9 mouse cellular contexts compared by ENCODE assay signal in the genomic region with DNA sequence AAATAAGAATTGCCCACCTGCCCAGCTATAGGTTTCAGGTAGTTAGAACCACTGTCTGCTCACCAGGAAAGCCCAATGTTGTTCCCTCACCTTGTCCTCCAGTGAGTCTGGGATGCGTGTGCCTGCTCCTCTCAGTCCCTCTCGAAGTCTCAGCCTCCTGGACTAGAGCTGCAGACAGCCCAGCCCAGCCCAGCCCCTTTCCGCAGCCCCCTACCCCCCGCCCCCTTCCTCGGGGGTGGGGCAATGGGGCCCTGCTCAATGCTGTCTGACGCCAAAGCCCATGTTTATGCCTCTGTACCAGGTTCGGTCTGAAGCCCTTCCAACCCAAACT. TPM values are rescaled to one million over a fixed set of nuclear protein-coding genes. Genes with fewer than 3 reads are reported as not detected.
A peak's percentile ranks its signal among the peaks of the same experiment; 100 is the strongest.
DNase-seq lines count a peak whose midpoint lies in the region; ATAC-seq and TF ChIP-seq lines count a peak whose summit lies in the region.
"Had no signal": no experiment of that assay in that cellular context is flagged by ENCODE, and none has a peak within 500 bp of the region (broad histone marks: within the 10 kb centered on the region; RNA-seq: fewer than 3 reads in every experiment).

TSS of gene Maged2 (minus strand) at position 207 of the 331 bp plus-strand sequence.

- H3K4me2 ChIP-seq in embryonic facial prominence, embryonic 14.5 days (ENCODE audit: low read depth, low read length) = peak within 1 kb of the TSS; percentile 60
- peak within 1 kb of the TSS; percentile 52 for H3K4me2 ChIP-seq in heart, embryonic 16.5 days (ENCODE audit: low read depth, low read length)
- H3K4me2 ChIP-seq in midbrain, postnatal 0 days (ENCODE audit: low read depth, low read length, poor library complexity, severe bottlenecking) = peak within 1 kb of the TSS; percentile 49

- no peaks in the 10 kb centered on the region for H3K4me1 ChIP-seq in ES-E14 (ENCODE audit: control insufficient read depth in 2 of 2, insufficient read depth in 2 of 2, low read length in 2 of 2, poor library complexity in 1 of 2)
- peaks cover 5% of the 10 kb centered on the region; the same call in 1 of the 2 replicates for H3K4me1 ChIP-seq in embryonic facial prominence, embryonic 14.5 days (ENCODE audit: control insufficient read depth, insufficient read depth, low read length)
- peaks cover 2% of the 10 kb centered on the region for H3K4me1 ChIP-seq in heart, embryonic 16.5 days (ENCODE audit: control insufficient read depth, insufficient read depth, low read length)
- no peaks in the 10 kb centered on the region for H3K4me1 ChIP-seq in midbrain, postnatal 0 days (ENCODE audit: insufficient read depth, low read length)

- in situ Hi-C loops in ES-E14 (cut with MboI; ENCODE audit: low sequenced_read_pairs in 2 of 2, unreplicated experiment in 2 of 2) = no loop called here

- H3K36me3 ChIP-seq in ES-E14 (ENCODE audit: control insufficient read depth, insufficient read depth, low read length, poor library complexity, severe bottlenecking) = no peaks in the 10 kb centered on the region
- H3K36me3 ChIP-seq in embryonic facial prominence, embryonic 14.5 days (ENCODE audit: control insufficient read depth, insufficient read depth, low read length) = peaks cover 30% of the 10 kb centered on the region
- H3K36me3 ChIP-seq in heart, embryonic 16.5 days (ENCODE audit: control insufficient read depth, insufficient read depth) = peaks cover 12% of the 10 kb centered on the region
- peaks cover 13% of the 10 kb centered on the region for H3K36me3 ChIP-seq in midbrain, postnatal 0 days (ENCODE audit: insufficient read depth, low read length)
- H3K36me3 ChIP-seq: G1E had no signal

- no peak for DNase-seq in frontal cortex, postnatal 10 days (ENCODE audit: low spot score in 2 of 2)
- no peak for DNase-seq in ES-E14 (ENCODE audit: low read depth, low spot score)
- peak; percentile 67 for DNase-seq in embryonic facial prominence, embryonic 14.5 days (ENCODE audit: low spot score)
- no peak for DNase-seq in left cerebral cortex, postnatal 14 days (ENCODE audit: low spot score in 2 of 2)
- peak; percentile 38 for DNase-seq in midbrain, postnatal 0 days (ENCODE audit: low spot score)
- no peak for DNase-seq in B cell, adult 2 months

- H3K4me3 ChIP-seq in ES-E14 (ENCODE audit: insufficient read depth in 1 of 2, low read depth in 1 of 2, low read length in 2 of 2, poor library complexity in 1 of 2, severe bottlenecking in 1 of 2) = peak within 1 kb of the TSS; percentile 74 to 91
- peak within 1 kb of the TSS; percentile 50 for H3K4me3 ChIP-seq in embryonic facial prominence, embryonic 14.5 days (ENCODE audit: low read depth, low read length)
- peak within 1 kb of the TSS; percentile 72 for H3K4me3 ChIP-seq in heart, embryonic 16.5 days (ENCODE audit: low read length)
- peak within 1 kb of the TSS; percentile 42 for H3K4me3 ChIP-seq in midbrain, postnatal 0 days (ENCODE audit: low read depth, low read length)

- H3K27ac ChIP-seq in ES-E14 (ENCODE audit: insufficient read depth, low read depth, low read length, poor library complexity, severe bottlenecking) = 0 out of 2 replicates have a peak within 1 kb of the TSS, but pooled peaks have one; percentile 18
- peak within 1 kb of the TSS; percentile 87 for H3K27ac ChIP-seq in embryonic facial prominence, embryonic 14.5 days (replicated peaks; ENCODE audit: low read depth, low read length)
- H3K27ac ChIP-seq in heart, embryonic 16.5 days (ENCODE audit: low read length) = peak within 1 kb of the TSS; percentile 87
- H3K27ac ChIP-seq in midbrain, postnatal 0 days (ENCODE audit: low read depth, low read length) = peak within 1 kb of the TSS; percentile 80

- no peaks in the 10 kb centered on the region for H3K9me3 ChIP-seq in ES-E14 (ENCODE audit: control insufficient read depth, insufficient read depth, low read depth, low read length)
- no peaks in the 10 kb centered on the region for H3K9me3 ChIP-seq in embryonic facial prominence, embryonic 14.5 days (ENCODE audit: control insufficient read depth, low read length)
- no peaks in the 10 kb centered on the region for H3K9me3 ChIP-seq in heart, embryonic 16.5 days (replicated peaks; ENCODE audit: control insufficient read depth, low read length)
- no peaks in the 10 kb centered on the region for H3K9me3 ChIP-seq in midbrain, postnatal 0 days (ENCODE audit: low read length)
- H3K9me3 ChIP-seq: G1E had no signal

- 22% methylated on average over 7 of the region's 7 CpGs for WGBS in embryonic facial prominence, embryonic 14.5 days
- WGBS in heart, embryonic 16.5 days = 22% methylated on average over 7 of the region's 7 CpGs
- 20% methylated on average over 7 of the region's 7 CpGs for WGBS in midbrain, postnatal 0 days

- intact Hi-C loops in left cerebral cortex, postnatal 14 days (cut with DNase I) = no loop called here

- peak within 1 kb of the TSS; percentile 64 for H3K9ac ChIP-seq in ES-E14 (ENCODE audit: insufficient read depth, low read depth, low read length, poor library complexity, severe bottlenecking)
- H3K9ac ChIP-seq in embryonic facial prominence, embryonic 14.5 days (ENCODE audit: low read depth, low read length) = peak within 1 kb of the TSS; percentile 69
- H3K9ac ChIP-seq in heart, embryonic 16.5 days (ENCODE audit: low read length) = peak within 1 kb of the TSS; percentile 76
- H3K9ac ChIP-seq in midbrain, postnatal 0 days (replicated peaks; ENCODE audit: low read length, poor library complexity, severe bottlenecking) = peak within 1 kb of the TSS; percentile 57

- peak; percentile 14; the same call in 1 of the 2 replicates for ATAC-seq in frontal cortex, adult (ENCODE audit: low TSS enrichment)
- peak; percentile 68 for ATAC-seq in embryonic facial prominence, embryonic 14.5 days (ENCODE audit: low read depth)
- no peak for ATAC-seq in heart, embryonic 16.5 days (replicated peaks; ENCODE audit: extremely low read depth, insufficient read depth, low FRiP score)
- ATAC-seq in midbrain, postnatal 0 days (ENCODE audit: low FRiP score) = peak; percentile 34; the same call in 1 of the 2 replicates

- no peaks in the 10 kb centered on the region for H3K27me3 ChIP-seq in embryonic facial prominence, embryonic 14.5 days (replicated peaks; ENCODE audit: control insufficient read depth, insufficient read depth, low read length)
- no peaks in the 10 kb centered on the region for H3K27me3 ChIP-seq in heart, embryonic 16.5 days (ENCODE audit: control insufficient read depth, insufficient read depth, low read length)
- H3K27me3 ChIP-seq in midbrain, postnatal 0 days (ENCODE audit: insufficient read depth, low read length) = no peaks in the 10 kb centered on the region

- no peak for TF ChIP-seq CTCF in midbrain, postnatal 0 days (IDR thresholded peaks at IDR 0.05)

TF ChIP-seq in ES-E14, 5 proteins besides CTCF, POLR2A, EP300 and RAD21:
- TF ChIP-seq ZC3H11A (IDR thresholded peaks at IDR 0.05; ENCODE audit: borderline replicate concordance, low read depth, low read length) (no peak), ZNF384 (IDR thresholded peaks at IDR 0.05; ENCODE audit: low read depth, low read length) (no peak), CHD2 (IDR thresholded peaks at IDR 0.05; ENCODE audit: low read depth, low read length) (no peak), MAFK (IDR thresholded peaks at IDR 0.05; ENCODE audit: insufficient read depth, low read depth, low read length) (no peak), HCFC1 (IDR thresholded peaks at IDR 0.05; ENCODE audit: borderline replicate concordance, insufficient read depth, low read length) (no peak)

RNA-seq across cellular contexts. Expression of gene Maged2, which starts in this region (rescaled TPM):
- total RNA-seq in ES-E14 (2012; rRNA removed) = 40.5 and 49.6 TPM in 2 replicates
- polyA plus RNA-seq in embryonic facial prominence, embryonic 14.5 days (2014; fragmentation: Nextera tagmentation; extraction: Ambion mirVana) = 964 and 1,045 TPM in 2 replicates
- polyA plus RNA-seq in heart, embryonic 16.5 days (2015; fragmentation: Nextera tagmentation; extraction: Ambion mirVana) = 507 and 525 TPM in 2 replicates
- 10 to 100 TPM; 52.2 to 54.6 TPM for total RNA-seq in left cerebral cortex, postnatal 14 days (2021)
- total RNA-seq in midbrain, postnatal 0 days (2014; rRNA removed) = 357 and 385 TPM in 2 replicates
- 565 and 594 TPM in 2 replicates for polyA plus RNA-seq in midbrain, postnatal 0 days (2015; fragmentation: Nextera tagmentation; extraction: Ambion mirVana)

Comparison
In these comparisons a context has a peak if more than half of its experiments do, and no peak if none do; other contexts are left out.
1. DNase-seq: peak in embryonic facial prominence, embryonic 14.5 days (single experiment) and midbrain, postnatal 0 days (single experiment); none in frontal cortex, postnatal 10 days (0 of 2), ES-E14 (single experiment), left cerebral cortex, postnatal 14 days (0 of 2) and B cell, adult 2 months (0 of 2).
2. H3K27ac ChIP-seq: peak in every context shown above with its lines; median percentile 87 in embryonic facial prominence, embryonic 14.5 days; 87 in heart, embryonic 16.5 days; 80 in midbrain, postnatal 0 days; 18 in ES-E14.
3. Peak in every context shown above with its lines, with median percentiles within 50 percentile points of each other: H3K4me3 ChIP-seq, H3K9ac ChIP-seq and H3K4me2 ChIP-seq.